9 mouse cellular contexts compared by ENCODE assay signal in the genomic region with DNA sequence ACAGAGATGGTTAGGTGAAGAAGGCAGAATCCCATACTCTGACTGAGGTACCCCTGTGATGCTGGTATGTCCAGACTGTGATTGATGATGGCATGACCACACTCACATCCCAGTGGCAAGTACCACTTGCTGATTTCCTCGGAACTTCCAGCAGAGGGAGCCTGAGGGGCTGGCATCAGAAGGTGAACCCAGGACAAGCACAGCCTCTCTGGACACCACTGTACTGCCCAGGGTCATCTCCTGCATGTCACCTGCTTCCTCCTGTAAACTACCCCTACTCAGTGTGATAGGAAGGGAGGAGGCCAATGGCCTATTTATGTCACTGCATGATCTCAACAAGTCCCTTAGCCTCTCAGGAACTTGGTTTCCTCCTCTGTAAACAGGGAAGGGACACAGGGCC. TPM values are rescaled to one million over a fixed set of nuclear protein-coding genes. Genes with fewer than 3 reads are reported as not detected.
A peak's percentile ranks its signal among the peaks of the same experiment; 100 is the strongest.
DNase-seq lines count a peak whose midpoint lies in the region; TF ChIP-seq lines count a peak whose summit lies in the region.
"Had no signal": no experiment of that assay in that cellular context is flagged by ENCODE, and none has a peak within 500 bp of the region (broad histone marks: within the 10 kb centered on the region; RNA-seq: fewer than 3 reads in every experiment).

No protein-coding gene starts in this region.

- no peaks in the 10 kb centered on the region for H3K9me3 ChIP-seq in embryonic facial prominence, embryonic 10.5 days
- H3K9me3 ChIP-seq: liver, embryonic 13.5 days had no signal

- peak; percentile 83 for TF ChIP-seq CTCF in layer of hippocampus, adult 2 months (conservative IDR thresholded peaks at IDR 0.05)

- DNase-seq in cerebellum, adult 11 months = peak; percentile 2
- DNase-seq in cerebellum, adult 8-10 months = no peak
- peak in 1 of 2 experiments; percentile 42 for DNase-seq in layer of hippocampus, adult 2 months (ENCODE audit: low spot score in 2 of 2)
- DNase-seq in layer of hippocampus, adult 9-10 months (ENCODE audit: low spot score) = no peak
- DNase-seq in adrenal gland, adult 18-20 months (ENCODE audit: low spot score in 2 of 2) = peak; percentile 35 to 44
- DNase-seq in embryonic facial prominence, embryonic 10.5 days (ENCODE audit: low spot score) = peak; percentile 24
- peak; percentile 51 for DNase-seq in retina, postnatal 1 day
- DNase-seq in ovary, postnatal 14 days (ENCODE audit: low spot score) = no peak
- DNase-seq: liver, embryonic 13.5 days had no signal

- no peak overlapping the region for H3K27ac ChIP-seq in layer of hippocampus, adult 2 months
- H3K27ac ChIP-seq in embryonic facial prominence, embryonic 10.5 days (replicated peaks) = no peak overlapping the region
- H3K27ac ChIP-seq: liver, embryonic 13.5 days had no signal

- H3K4me1 ChIP-seq in embryonic facial prominence, embryonic 10.5 days = no peaks in the 10 kb centered on the region
- H3K4me1 ChIP-seq: liver, embryonic 13.5 days had no signal

- WGBS in embryonic facial prominence, embryonic 10.5 days = 27% methylated on average over 1 of the region's 1 CpGs

- H3K4me3 ChIP-seq in layer of hippocampus, adult 2 months = no peak overlapping the region
- H3K4me3 ChIP-seq in embryonic facial prominence, embryonic 10.5 days = no peak overlapping the region
- H3K4me3 ChIP-seq: liver, embryonic 13.5 days had no signal

- no peaks in the 10 kb centered on the region for H3K27me3 ChIP-seq in embryonic facial prominence, embryonic 10.5 days (replicated peaks; ENCODE audit: low read depth, poor library complexity, severe bottlenecking)
- H3K27me3 ChIP-seq: liver, embryonic 13.5 days had no signal

- no peaks in the 10 kb centered on the region for H3K36me3 ChIP-seq in embryonic facial prominence, embryonic 10.5 days (replicated peaks)
- H3K36me3 ChIP-seq: liver, embryonic 13.5 days had no signal

RNA-seq across cellular contexts. Expression of gene Asic2, which starts 27.3 kb away (rescaled TPM):
- total RNA-seq in layer of hippocampus, adult 2 months (2021) = 10 to 100 TPM; 58.5 to 65.6 TPM
- total RNA-seq in adrenal gland, adult 18-20 months (2021) = 1 to 10 TPM; 2.5 to 3.2 TPM
- 0.66 and 0.75 TPM in 2 replicates for polyA plus RNA-seq in embryonic facial prominence, embryonic 10.5 days (2016; fragmentation: Nextera tagmentation; extraction: Ambion mirVana)
- polyA plus RNA-seq: liver, embryonic 13.5 days had no signal

Comparison
In these comparisons a context has a peak if more than half of its experiments do, and no peak if none do; other contexts are left out.
1. DNase-seq: peak in cerebellum, adult 11 months (single experiment), adrenal gland, adult 18-20 months (2 of 2), embryonic facial prominence, embryonic 10.5 days (single experiment) and retina, postnatal 1 day (single experiment); none in cerebellum, adult 8-10 months (single experiment), layer of hippocampus, adult 9-10 months (single experiment) and ovary, postnatal 14 days (single experiment).
2. RNA of gene Asic2, which starts 27.3 kb away (total RNA-seq): 58.5 to 65.6 TPM in layer of hippocampus, adult 2 months; 2.5 to 3.2 TPM in adrenal gland, adult 18-20 months; every median in the first group is over 10 times any median in the second.